Mouse (Mus musculus): ENCODE data around the gene Col4a1.

Gene Col4a1

GRCm38 (mm10) chr8:11298531-11299316 lies 13.9 kb downstream of the Col4a1 start:
- H3K27me3 ChIP-seq (ENCODE audit: control insufficient read depth, insufficient read depth, low read length, poor library complexity, severe bottlenecking) = no peaks in the 10 kb centered on the region
- DNase-seq (ENCODE audit: low read depth, low spot score) = no peak
- no peaks in the 10 kb centered on the region for H3K36me3 ChIP-seq (ENCODE audit: control insufficient read depth, insufficient read depth, low read length, poor library complexity, severe bottlenecking)

GRCm38 (mm10) chr8:11297141-11297838 lies 15.3 kb downstream of the Col4a1 start:
- H3K27me3 ChIP-seq (ENCODE audit: control insufficient read depth, insufficient read depth, low read length, poor library complexity, severe bottlenecking) = no peaks in the 10 kb centered on the region
- H3K36me3 ChIP-seq (ENCODE audit: control insufficient read depth, insufficient read depth, low read length, poor library complexity, severe bottlenecking) = no peaks in the 10 kb centered on the region
- no peak for DNase-seq (ENCODE audit: low read depth, low spot score)

GRCm38 (mm10) chr8:11296282-11296943 lies 16.2 kb downstream of the Col4a1 start:
- H3K27me3 ChIP-seq (ENCODE audit: control insufficient read depth, insufficient read depth, low read length, poor library complexity, severe bottlenecking) = no peaks in the 10 kb centered on the region
- DNase-seq (ENCODE audit: low read depth, low spot score) = no peak
- H3K36me3 ChIP-seq (ENCODE audit: control insufficient read depth, insufficient read depth, low read length, poor library complexity, severe bottlenecking) = no peaks in the 10 kb centered on the region

DNA sequence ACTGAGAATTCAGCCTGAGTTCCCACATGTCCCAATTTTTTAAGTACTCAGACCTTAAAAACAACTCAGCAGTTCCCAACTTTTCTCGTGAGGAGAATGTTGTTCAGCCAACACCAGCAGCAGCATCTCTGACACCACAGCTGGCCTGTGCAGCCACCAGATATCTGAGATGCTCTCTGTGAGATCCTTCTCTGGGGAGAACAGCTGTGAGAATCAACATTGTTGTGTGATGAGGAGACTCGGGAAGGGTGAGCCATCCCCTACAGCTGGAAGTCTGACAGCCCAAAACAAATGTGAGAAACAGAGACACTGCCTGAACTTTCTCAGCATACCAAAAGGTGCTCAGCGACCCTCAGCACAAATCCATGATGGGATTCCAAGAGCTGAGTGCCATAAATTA lies 20.0 kb downstream of the Col4a1 start:
- no peaks in the 10 kb centered on the region for H3K27me3 ChIP-seq (ENCODE audit: control insufficient read depth, insufficient read depth, low read length, poor library complexity, severe bottlenecking)
- no peaks in the 10 kb centered on the region for H3K36me3 ChIP-seq (ENCODE audit: control insufficient read depth, insufficient read depth, low read length, poor library complexity, severe bottlenecking)
- no peak for DNase-seq (ENCODE audit: low read depth, low spot score)

DNA sequence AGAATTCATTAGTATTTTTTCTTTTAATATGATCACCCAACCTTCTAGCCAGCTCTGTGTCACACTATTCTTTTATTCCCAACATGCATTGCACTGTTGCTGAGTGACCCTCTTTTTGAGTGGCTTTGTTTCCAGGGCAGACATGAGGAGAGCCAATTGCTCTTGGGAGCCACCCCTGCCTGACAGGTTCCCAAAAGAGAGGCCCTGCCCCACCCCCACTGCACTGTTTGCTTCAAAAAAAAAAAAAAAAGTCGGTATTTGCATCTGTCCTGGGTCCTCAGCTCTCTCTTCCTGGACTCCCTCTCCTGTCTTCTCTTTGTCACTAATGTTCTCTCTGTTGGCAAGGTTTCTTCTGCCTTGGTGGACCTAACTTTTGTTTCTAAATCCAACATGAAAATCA lies 22.1 kb downstream of the Col4a1 start:
- Histone ChIP-seq H3K27me3 (ENCODE audit: control insufficient read depth, insufficient read depth, low read length, poor library complexity, severe bottlenecking) (no peaks in the 10 kb centered on the region), H3K36me3 (ENCODE audit: control insufficient read depth, insufficient read depth, low read length, poor library complexity, severe bottlenecking) (no peaks in the 10 kb centered on the region)
- no peak for DNase-seq (ENCODE audit: low read depth, low spot score)

- DNase-seq (ENCODE audit: low read depth, low spot score) = no peak
- H3K27me3 ChIP-seq (ENCODE audit: control insufficient read depth, insufficient read depth, low read length, poor library complexity, severe bottlenecking) = no peaks in the 10 kb centered on the region
Observed at GRCm38 (mm10) chr8:11288286-11288685, 24.3 kb downstream of the Col4a1 start.

GRCm38 (mm10) chr8:11287139-11287538 lies 25.5 kb downstream of the Col4a1 start:
- no peak for DNase-seq (ENCODE audit: low read depth, low spot score)

More at GRCm38 (mm10) chr8:11288286-11288685, 24.3 kb downstream of the Col4a1 start:
- no peaks in the 10 kb centered on the region for H3K36me3 ChIP-seq (ENCODE audit: control insufficient read depth, insufficient read depth, low read length, poor library complexity, severe bottlenecking)

DNA sequence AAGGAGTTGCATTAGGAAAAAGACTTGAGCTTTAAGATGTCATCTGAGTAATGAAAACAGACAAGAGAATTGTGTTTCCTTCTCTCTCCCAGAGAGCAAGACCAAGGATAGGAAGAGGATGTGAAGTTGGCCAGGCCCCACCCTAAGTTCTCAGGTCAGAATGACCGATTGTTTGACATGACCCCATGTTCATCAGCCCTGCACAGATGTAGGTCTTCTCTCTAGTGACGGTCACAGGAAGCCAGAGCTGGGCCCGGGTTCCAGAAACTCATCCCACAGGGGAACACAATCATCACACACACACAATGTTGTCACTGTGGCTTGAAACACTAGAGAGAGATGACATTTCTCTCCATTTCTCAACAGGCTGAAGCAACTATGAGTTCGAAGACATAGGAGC lies 27.2 kb downstream of the Col4a1 start:
- Histone ChIP-seq H3K36me3 (ENCODE audit: control insufficient read depth, insufficient read depth, low read length, poor library complexity, severe bottlenecking) (no peaks in the 10 kb centered on the region), H3K27me3 (ENCODE audit: control insufficient read depth, insufficient read depth, low read length, poor library complexity, severe bottlenecking) (no peaks in the 10 kb centered on the region)
- DNase-seq (ENCODE audit: low read depth, low spot score) = no peak

More at GRCm38 (mm10) chr8:11287139-11287538, 25.5 kb downstream of the Col4a1 start:
- H3K36me3 ChIP-seq (ENCODE audit: control insufficient read depth, insufficient read depth, low read length, poor library complexity, severe bottlenecking) = no peaks in the 10 kb centered on the region
- no peaks in the 10 kb centered on the region for H3K27me3 ChIP-seq (ENCODE audit: control insufficient read depth, insufficient read depth, low read length, poor library complexity, severe bottlenecking)

DNA sequence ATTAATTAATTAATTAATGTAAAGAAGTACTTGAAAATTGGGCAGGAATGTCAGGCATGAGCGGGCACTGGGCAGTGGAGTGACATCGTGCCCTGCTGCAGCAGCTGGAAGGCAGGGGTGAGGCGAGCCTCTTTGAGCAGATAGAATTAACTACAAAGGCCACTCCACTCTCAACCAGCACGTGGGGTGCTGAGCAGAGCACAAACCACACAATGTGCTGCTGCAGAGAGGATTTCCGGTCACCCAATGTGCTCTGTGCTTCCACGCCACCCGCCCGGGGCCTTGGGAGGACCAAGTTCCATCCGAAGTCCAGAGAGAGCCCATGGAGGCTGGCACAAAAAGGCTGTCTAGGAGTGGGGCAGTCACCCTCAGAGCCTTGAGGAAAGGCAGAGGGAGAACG lies 29.4 kb downstream of the Col4a1 start:
- no peaks in the 10 kb centered on the region for H3K36me3 ChIP-seq (ENCODE audit: control insufficient read depth, insufficient read depth, low read length, poor library complexity, severe bottlenecking)
- no peaks in the 10 kb centered on the region for H3K27me3 ChIP-seq (ENCODE audit: control insufficient read depth, insufficient read depth, low read length, poor library complexity, severe bottlenecking)
- DNase-seq (ENCODE audit: low read depth, low spot score) = no peak

DNA sequence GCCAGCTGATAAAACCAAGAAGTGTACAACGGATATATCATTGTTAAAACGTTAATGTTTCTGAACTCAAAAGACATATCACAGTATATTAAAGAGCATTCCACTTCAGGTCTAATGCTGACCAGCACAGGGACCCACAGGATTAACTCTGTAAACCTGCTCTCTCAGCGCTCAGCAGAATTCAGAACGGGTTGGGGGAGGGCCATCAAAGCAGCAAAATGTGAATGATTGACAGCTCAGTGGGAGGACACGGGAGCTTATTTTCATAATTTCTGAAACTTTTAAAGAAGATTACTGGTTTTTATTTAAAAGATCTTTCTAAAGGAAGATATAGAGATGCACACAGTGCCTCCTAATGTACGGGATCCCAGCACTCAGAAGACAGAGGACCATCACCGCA lies 29.9 kb downstream of the Col4a1 start:
- DNase-seq (ENCODE audit: low read depth, low spot score) = no peak
- H3K27me3 ChIP-seq (ENCODE audit: control insufficient read depth, insufficient read depth, low read length, poor library complexity, severe bottlenecking) = no peaks in the 10 kb centered on the region
- no peaks in the 10 kb centered on the region for H3K36me3 ChIP-seq (ENCODE audit: control insufficient read depth, insufficient read depth, low read length, poor library complexity, severe bottlenecking)

DNA sequence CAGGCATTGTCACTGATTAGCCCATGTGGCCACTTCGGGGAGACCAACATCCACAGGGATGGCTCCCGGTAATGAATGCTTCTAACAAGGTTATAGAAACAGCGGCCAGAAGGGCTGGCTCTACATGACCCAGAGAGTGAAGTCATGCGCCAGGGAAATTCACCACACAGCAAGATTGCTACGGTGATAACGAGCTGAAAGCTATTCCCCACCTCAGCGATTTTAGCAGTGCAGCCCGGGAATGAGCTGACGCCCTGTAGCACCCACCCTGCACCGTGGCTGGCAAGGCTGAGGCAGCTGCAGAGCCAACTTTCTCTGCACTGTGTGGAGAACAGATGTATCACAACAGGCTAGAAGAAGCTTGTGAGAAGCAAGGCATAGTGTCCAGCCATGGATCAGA lies 30.5 kb downstream of the Col4a1 start:
- H3K27me3 ChIP-seq (ENCODE audit: control insufficient read depth, insufficient read depth, low read length, poor library complexity, severe bottlenecking) = no peaks in the 10 kb centered on the region
- H3K36me3 ChIP-seq (ENCODE audit: control insufficient read depth, insufficient read depth, low read length, poor library complexity, severe bottlenecking) = no peaks in the 10 kb centered on the region
- DNase-seq (ENCODE audit: low read depth, low spot score) = no peak

- no peaks in the 10 kb centered on the region for H3K36me3 ChIP-seq (ENCODE audit: control insufficient read depth, insufficient read depth, low read length, poor library complexity, severe bottlenecking)
- DNase-seq (ENCODE audit: low read depth, low spot score) = no peak
- H3K27me3 ChIP-seq (ENCODE audit: control insufficient read depth, insufficient read depth, low read length, poor library complexity, severe bottlenecking) = no peaks in the 10 kb centered on the region
Observed at GRCm38 (mm10) chr8:11280721-11281268, 31.8 kb downstream of the Col4a1 start.

DNA sequence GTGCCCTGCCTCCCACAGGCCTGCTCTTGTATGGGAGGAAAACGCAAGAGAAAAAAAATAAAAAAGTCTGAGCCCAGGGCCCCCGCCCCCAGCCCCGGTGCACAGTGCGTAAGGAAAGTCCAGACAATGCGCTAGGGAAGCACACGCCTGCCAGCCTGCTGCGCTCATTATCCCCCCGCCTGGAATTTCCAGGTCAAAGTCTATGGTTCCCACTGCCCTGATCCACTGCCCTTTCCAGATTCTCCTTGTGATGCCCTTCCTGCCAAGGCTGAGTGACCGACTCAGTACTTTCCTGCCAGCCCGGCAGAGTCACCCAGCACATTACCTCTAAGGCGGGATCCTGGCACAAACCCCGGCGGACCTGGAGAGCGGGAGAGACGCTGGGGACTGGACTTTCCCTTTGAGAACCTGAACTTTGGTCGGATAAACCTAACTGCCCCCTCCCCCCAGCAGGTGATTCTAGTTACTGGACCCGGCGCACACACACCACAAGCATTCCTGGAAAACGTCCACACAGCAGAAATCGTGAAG lies 33.3 kb downstream of the Col4a1 start:
- H3K27me3 ChIP-seq (ENCODE audit: control insufficient read depth, insufficient read depth, low read length, poor library complexity, severe bottlenecking) = no peaks in the 10 kb centered on the region
- no peak for DNase-seq (ENCODE audit: low read depth, low spot score)
- H3K36me3 ChIP-seq (ENCODE audit: control insufficient read depth, insufficient read depth, low read length, poor library complexity, severe bottlenecking) = no peaks in the 10 kb centered on the region

GRCm38 (mm10) chr8:11278101-11278611 lies 34.5 kb downstream of the Col4a1 start:
- no peak for DNase-seq (ENCODE audit: low read depth, low spot score)
- Histone ChIP-seq H3K27me3 (ENCODE audit: control insufficient read depth, insufficient read depth, low read length, poor library complexity, severe bottlenecking) (no peaks in the 10 kb centered on the region), H3K36me3 (ENCODE audit: control insufficient read depth, insufficient read depth, low read length, poor library complexity, severe bottlenecking) (no peaks in the 10 kb centered on the region)
